Mouse (Mus musculus) layer of hippocampus, adult 18-20 months (tissue): ENCODE data around the gene Tmem189. TPM values are rescaled to one million over a fixed set of nuclear protein-coding genes. Genes with fewer than 3 reads are reported as not detected.

Experiments
- DNase-seq, 2 experiments: peaks; one replicate each; pipeline ENCODE4 v3.0.0; 2022; ENCODE audit warnings: low spot score in 2 of 2
- total RNA-seq, 2 experiments: library from RNA; stranded (reverse); gene quantifications; 2 replicates each; pipeline ENCODE4 v1.2.3; 2021

Gene Tmem189
- total RNA-seq, 2 experiments from 2014 or later: 46.7 TPM

DNA sequence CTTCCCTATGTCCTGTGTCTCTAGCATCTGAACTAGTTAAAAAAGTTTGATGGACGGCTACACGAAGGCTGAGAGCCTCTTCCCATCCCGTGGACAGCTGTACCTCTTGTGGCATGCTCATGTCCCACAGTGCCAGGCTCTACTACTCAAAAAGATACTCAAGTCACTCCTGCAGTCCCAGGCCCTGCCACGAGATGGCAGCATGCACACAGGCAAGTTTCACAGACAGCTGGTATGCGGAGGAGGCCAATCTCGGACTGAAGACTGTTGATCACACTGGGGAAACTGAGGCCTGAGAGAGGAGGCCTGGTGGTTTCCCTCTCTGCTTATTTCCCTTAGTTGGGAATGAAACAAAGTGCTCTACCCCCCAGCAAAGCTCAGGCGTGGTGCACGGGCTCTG lies 4.5 kb downstream of the Tmem189 start:
- DNase-seq: peak; percentile 91 to 100

DNA sequence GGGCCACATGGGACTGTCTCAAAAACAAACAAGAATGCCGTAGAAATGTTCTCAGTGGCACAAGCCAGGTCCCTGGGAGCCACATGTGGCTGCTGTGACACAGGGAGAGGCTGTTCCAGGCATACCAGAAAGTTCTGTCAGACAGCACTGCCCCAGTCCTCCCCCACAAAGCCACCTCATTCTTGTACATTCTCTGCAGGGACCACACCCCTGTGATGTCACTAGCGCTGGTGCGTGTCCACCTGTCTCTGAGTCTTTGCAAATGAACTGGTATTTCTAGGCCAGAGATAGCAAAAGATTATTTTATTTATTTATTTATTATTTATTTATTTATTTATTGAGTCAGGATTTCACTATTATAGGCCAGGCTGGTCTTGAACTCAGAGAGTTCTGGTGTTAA lies 5.9 kb downstream of the Tmem189 start:
- DNase-seq: no peak

DNA sequence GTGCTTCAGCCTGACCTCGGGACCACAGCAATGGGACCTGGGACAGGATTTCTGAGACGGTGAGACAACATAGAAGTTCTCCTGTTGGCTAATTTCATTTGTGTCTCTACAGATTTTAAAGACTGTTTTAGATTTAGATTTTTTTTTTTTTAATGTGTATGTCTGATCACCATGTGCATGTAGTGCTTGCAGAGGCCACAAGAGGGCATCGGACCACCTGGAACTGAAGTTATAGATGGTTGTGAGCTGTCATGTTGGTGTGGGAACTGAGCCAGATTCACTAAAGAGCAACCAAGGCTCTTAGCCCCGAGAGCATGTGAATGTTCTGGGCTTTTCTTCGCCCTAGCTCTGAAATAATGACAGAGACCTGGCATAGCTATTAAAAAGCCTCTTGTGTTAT lies 9.0 kb downstream of the Tmem189 start:
- DNase-seq: peak in 1 of 2 experiments; percentile 53

DNA sequence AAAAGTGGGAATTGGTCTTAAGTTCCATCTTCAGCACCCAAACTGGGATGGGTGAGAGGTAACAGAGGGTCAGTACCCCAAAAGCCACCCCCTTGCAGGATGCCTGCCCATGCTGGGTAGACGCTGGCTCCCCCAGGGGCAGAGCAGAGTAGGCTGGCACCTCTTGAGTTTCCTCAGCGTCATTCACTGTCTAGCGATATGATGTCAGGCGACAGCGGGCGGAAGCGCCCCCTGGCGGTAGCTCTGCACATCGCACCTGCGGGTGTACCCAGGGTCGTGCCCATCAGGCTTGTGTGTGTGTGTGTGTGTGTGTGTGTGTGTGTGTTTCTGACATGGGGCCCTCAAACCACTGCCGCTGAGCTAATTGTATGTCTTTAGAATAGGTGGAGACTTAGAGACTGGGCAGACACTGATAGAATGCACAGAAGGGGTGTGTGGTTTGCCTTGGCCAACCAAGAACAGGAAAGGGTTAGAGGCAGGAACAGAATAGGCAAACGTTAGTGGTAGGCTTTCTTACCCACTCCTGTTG lies 9.7 kb downstream of the Tmem189 start:
- peak; percentile 73 to 82 for DNase-seq

DNA sequence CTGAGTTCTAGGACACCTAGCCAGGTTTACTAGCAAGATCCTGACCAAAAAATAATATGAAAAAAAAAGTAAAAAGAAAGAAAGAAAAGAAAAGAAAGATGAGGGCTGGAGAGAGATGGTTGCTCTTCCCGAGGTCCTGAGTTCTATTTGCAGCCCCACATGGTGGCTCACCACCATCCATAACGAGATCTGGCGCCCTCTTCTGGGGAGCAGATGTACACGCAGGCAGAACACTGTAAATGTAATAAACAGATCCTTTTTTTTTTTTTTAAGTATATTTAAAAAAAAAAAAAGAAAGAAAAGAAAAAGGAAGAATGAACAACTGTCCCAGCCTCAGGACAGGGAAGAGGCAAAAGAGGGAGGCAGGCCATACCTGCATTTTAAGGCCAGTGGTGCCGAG lies 11.0 kb downstream of the Tmem189 start:
- no peak for DNase-seq

DNA sequence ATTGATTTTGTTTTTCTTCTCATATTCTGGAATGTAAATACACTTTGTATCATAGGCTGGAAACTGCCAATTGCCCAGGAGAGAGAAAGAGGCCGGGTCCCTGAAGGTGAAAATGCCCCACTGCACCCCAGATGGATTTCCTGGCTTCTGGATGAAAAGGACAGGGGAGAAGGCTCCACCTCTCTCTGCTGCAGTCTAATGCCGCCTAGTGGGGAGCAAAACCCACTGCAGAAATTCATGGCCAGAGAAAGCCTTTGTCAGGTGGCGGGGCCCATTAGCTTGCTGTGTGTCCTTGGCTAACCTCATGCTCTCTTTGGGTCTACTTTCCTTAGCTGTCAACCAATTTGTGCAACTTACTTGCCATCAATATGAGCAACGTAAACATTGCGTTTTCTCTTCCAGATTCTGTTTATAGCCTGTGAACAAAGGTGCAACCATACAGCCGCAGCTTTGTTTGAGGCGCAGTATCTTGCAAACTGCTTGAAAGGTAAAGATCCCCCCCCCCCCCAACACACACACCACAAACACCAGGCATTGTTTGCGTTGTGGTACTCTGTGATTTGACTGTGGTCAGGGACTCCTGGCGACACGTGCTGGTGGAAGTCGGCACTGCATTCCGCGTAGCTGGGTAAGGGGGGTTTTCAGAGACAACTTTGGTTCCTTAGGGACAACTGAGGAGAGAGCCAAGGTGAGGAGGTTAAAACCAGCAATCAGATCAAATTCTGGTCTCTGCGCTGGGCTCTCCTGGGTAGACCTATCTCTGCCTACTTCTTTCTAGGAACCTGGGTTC lies 14.3 kb downstream of the Tmem189 start:
- DNase-seq: no peak

DNA sequence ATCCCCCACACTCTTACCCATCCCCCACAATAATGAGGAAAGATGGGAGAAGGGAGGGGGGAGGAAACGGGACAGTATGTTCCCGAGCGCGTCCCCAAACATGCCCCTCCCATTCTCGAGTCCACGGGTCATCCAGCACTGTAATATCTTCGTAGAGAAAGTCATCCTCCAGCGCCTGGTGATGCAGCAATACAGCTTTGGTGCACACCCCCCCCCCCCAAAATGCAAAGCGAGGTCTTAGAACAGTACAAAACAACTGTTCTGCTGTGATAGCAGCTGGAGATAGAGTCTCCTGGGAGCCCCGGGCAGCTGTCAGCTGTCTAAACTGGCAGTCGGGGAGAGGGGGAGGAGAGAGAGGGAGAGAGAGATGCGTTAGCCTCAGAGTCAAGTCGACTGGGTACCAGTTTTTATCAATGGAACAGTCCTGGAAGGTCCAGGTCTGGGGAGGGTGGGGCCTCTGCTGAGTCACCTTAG lies 17.4 kb downstream of the Tmem189 start:
- DNase-seq: no peak

DNA sequence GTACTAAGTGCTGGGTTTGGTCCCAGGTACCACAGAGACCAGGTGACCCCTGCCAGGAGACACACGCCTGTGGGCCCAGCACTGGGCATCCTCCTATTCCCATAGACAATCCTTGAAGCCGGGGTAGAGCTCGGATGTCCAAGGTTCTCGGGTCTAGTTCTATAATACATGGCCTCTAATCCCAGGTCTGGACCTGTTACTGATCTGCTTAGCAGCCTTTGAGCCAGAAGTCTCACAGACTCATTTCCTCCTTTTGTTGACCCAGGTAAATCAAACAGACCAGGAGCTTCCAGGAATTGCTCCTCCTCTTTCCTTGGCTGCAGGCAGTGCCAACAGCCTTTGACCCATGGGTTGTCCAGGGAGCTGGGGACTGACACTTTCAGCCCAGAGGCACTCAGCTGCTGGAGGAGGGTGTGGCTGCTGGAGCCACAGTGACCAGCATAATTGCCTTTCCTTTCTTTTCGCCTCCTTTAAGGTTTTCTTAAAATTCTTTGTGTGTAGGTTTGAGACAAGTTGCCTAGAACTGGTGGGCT lies 18.5 kb downstream of the Tmem189 start:
- DNase-seq: no peak

DNA sequence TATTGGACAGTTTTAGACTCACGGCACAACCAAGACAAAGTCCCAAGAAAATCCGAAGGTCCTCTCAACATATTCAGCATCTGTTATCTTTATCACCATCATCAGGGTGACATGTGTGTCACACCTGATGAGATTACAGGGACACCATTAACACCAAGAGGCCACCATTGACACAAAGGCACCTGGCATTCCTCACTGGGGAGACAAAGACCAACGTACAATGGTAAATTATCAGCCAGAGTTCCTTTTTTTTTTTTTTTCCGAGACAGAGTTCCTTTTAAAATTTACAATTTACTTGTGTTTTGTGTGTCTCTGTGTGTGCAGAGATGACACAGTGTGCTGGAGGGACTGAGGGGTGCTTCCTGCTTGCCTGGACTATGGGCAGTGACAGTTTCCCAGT lies 20.2 kb downstream of the Tmem189 start:
- DNase-seq: no peak

DNA sequence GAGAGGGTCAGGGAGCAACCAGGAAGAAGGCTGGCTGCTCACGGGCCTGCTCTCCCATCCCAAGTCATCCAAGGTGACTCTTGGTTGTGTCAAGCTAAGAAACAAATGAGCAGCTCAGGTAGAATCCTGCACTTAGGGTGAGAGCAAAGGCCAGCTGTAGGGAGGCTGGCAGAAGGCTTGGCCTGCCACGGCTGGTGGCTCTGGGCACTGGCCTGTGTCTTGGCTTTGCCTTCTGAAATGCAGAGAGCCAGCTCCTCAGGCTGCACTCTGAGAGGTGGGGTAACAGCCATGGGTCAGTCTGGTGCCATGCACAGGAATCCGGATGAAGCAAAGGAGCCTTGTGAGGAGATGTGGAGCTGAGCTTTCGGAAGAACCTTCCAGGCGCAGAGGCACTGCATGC lies 21.2 kb downstream of the Tmem189 start:
- no peak for DNase-seq

DNA sequence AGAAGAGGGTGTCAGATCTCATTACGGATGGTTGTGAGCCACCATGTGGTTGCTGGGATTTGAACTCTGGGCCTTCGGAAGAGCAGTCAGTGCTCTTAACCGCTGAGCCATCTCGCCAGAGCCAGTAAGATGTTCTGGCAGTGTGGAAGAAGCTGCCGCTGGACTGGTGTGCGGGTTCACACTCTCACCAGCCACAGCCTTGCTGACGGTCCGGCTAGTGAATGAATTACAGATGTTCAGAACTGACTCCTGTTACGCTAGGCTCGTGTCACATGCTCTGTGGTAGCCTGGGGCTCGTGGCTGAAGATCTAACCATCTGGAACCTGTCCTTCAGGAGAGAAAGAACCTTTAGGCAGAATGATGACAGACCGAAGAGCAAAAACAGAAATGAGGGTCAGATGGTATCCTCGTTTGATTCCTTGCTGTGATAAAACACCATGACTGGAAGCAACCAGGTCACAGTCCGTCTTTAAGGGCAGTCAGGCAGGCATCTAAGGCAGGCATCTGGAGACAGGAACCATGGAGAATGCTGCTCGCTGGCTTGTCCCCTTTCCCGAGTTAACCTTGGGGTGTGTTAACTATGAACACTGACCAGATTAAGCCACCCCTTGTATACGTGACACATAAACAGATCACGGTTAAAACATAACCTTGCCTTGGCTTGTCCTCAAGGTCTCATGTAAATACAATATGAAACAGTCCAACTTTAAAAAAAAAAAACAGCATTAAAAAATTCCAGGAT lies 23.5 kb downstream of the Tmem189 start:
- DNase-seq: no peak

DNA sequence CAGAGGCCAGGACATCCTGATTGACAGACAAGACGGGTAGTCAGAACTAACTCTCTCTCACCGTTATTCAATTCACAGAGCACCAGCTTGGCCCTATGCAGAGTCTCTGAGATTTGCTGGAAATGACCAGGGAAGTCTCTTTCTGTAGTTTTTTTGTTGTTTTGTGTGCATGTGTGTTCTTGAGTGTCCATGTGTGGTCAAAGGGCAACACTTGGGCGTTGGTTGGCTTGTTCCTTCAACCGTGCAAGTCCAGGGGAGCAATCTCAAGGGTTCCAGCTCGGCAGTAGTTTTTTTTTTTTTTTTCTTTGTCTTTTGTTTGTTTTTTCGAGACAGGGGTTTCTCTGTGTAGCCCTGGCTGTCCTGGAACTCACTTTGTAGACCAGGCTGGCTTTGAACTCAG lies 26.9 kb downstream of the Tmem189 start:
- DNase-seq: no peak

DNA sequence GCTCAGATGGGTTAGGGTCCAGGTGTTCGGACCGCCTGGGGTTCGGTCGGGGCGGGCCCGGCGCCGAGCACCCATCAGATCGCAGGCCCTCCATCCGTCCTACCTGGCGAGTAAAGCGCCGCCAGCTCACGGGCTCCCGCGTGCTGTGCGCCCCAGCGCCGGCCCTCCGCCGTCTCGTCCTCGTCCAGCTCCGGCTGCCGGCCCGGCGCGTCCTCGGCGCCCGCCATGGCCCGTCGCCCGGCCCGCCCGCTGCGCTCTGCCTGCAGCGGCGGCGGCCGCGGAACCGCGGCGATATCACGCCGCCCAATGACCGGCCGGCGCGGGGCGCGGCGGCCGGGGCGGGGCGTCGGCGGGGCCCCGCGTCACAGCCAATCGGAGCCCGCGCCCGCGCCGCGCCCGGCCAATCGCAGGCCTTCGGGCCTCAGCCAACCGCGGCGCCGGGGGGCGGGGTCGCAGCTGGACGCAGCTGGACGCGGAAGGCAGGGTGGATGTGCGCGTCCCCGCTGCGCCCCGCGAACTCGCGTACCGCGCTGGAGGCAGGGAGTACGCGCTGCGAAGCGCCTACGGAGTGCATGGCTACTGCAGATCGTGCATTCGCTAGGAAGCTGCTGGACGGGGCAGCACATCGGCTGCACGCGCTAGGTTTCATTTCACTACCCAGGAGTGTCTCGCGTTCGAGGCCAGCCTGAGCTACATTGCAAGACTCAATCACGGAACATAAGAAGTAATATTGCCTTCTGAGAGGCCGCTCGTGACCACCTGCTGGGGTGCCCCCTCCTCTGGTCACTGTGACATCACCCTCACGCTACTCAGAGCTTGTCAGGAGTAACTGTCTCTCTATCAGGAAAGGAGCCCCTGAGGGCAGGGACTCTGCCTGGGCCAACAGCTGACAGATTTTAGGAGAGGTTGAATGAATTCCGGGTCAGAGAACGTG lies 28.1 kb downstream of the Tmem189 start, which contains the start of gene Gm20431:
TSS of gene Gm20431 (minus strand) at position 227 of the 934 bp plus-strand sequence.
- DNase-seq: peak; percentile 91 to 96

DNA sequence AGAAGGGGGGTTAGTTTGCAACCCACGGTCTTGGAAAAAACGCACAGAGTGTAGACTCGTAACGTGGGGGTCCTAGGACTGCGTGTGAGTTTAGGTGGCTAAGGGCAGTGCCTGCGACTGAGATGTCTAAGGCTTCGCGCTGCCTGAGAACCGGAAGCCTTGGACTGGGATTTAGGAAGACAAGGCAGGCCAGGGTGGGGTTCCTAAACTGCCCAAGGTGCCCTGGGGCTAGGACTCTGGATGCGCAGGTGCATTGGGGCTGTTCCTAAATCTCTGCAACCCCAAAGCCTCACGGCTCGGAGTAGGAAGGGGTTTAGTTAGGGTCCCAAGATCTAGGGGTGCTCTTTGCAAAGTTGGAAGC lies 29.0 kb downstream of the Tmem189 start:
- no peak for DNase-seq

DNA sequence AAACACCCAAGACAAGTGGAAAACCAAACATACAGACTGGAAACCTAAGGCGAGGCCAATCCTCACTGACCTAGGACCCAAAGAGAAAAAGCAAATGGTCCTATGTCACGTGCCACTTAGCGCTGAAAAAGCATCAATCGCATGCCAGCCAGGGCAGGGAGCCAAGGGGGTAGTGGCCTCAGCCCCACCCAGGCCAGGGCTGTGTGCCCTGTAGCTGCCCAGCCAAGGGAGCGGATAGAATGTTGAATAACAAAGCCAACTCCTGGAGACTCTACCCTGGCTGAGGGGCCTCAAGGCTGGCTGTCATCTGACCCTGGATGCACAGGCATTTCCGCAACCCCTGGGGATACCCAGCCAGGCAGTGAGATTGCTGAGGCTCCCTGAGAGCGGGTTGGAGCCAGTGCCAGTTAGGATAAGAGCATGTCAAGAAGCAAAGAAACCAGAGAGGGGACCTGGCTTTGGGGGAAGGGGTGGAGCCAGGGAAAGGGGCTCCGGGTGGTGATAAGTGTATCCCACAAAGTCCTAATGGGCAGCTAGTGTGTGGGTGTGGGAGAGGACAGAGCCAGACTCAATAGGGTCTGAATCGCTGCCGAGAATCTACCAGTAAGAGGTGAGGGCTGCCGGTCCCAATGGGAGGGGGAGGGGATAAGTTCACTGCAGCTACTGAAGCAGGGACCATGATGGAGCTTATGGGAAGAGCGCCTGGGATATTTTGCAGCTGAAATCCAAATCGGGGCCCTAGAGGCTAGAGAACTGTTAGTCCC lies 29.6 kb downstream of the Tmem189 start:
- peak in 1 of 2 experiments; percentile 62 for DNase-seq

DNA sequence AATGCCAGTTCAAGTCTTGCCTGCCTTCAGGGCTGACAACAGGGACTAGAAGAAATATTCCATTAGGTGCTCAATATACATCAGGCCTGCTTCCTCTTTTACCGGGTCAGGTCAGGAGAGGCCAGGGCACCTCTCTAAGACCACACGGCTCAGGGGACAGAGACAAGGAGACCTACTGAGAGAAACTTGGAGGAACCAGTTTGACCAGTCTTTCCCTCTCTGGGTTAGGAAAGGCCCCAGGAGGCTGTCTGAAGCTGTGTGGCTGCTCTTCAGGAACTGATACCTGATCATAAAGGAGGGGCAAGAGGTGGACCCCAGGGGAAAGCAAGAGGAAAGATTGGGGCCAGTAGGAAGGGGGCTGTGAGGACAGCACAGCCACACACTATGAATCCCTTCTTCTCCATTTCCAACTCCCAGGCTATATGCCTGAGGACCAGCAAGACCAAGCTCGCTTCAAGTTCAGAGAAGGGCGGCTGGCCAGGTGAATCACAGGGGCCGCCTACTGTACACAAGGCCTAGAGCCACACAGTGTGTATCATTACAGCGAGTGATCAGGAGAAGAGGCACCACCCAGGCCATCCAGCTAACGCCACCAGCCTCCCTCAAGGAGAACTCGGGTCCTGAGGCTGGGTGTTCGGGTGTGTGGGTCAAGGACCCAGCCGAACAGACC lies 30.3 kb downstream of the Tmem189 start:
- no peak for DNase-seq

DNA sequence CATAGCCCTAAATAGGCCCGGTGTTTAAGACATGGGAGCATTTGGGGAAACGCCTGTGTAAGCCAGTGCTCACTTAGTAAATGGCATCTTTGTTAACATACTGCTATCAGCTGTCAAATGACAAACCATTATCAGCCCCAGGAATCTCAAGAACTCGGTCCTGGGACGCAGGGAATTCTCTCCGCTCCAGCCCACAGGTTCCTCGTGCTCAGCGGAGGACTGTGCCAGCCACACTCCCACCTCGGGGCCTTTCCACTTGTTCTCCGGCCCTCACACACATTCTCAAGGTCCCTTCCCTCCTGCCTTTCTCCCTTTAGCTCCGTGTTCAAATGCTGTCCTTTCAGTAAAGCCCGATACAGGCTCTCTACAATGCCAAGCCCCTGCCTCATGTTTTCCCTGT lies 30.9 kb downstream of the Tmem189 start:
- no peak for DNase-seq

DNA sequence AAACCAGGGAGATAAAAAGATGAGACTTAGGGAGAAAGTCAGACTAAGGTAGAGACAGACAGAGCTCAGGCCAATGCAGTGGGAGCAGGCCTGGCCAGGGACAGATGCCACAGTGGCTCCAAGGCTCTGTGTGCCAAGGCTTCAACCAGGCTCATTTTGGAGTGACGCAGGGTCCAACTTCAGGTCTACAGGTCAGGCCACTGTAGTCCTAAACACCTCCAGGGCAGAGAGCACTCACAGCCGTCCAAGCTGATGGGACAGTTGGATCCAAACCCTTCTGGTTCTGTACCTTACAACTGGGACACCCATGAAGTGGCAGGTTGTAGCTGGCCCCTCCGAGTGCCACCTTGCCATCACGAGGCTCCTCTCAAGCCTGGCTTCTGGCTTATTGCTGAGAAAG lies 31.6 kb downstream of the Tmem189 start:
- no peak for DNase-seq

DNA sequence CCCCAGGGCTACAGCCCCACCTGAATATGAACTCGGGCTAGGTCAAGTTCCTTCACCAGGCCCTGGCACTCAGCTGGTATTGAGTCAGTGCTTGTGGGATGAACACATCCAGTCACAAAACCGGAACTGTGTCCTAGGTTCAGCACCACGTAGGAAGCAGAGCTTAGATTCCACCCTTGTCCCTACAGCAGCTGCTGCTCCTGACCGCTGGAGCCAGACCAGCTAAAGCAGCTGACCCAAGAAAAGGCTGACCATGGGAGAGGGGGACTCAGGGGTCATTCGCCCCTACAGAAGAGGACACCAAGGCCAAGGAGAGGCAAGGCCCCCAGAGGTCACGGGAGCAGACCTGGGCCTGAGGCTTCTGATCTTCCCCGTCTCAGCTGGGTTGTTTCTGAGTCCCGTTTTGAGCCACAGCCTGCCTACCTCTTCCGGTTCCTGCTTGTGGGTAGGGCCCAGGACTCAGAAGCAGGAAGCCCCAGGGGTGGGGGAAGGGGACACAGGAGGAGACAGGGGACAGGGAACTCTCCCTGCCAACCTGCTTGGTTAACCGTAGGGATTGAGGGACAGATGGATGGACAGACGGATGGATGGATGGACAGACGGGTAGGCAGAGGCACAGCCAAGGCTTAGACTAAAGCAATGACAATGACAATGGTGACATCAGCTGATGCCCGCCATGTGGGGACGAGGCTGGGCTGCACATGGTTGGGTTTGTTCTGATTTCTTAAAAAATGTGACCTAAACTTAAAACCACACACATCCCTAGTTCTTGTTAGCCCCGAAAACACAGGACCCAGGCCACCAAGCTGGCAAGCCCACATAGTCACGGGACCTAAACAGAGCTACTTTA lies 32.8 kb downstream of the Tmem189 start:
- DNase-seq: peak in 1 of 2 experiments; percentile 24
